Comparison of ENCODE assay signal across 9 mouse cellular contexts in the genomic region with DNA sequence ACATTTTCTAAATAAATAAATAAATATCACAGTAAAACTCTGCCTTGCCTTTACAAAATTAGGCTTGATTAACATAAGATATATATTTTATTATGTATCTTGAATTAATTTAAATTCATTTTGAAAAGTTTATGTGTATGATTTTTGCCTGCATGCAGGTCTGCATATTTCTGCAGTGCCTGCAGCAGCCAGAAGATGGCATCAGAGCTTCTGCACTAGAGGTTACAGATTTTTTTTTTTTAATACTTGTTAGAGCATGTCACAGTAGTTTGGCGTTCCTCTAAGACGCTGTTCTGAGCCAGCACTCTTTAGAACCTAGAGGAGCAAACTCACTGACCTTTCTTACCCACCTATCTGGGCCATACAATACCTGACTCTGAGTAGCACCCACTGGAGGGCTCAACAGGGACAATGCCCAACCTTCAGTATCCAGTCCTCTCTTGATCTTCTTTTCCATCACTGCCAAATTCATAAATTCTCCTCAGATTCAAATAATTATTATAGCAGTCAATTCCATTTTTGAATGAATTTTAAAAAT. TPM values are rescaled to one million over a fixed set of nuclear protein-coding genes. Genes with fewer than 3 reads are reported as not detected.
DNase-seq lines count a peak whose midpoint lies in the region; ATAC-seq and TF ChIP-seq lines count a peak whose summit lies in the region.
"Had no signal": no experiment of that assay in that cellular context is flagged by ENCODE, and none has a peak within 500 bp of the region (broad histone marks: within the 10 kb centered on the region; RNA-seq: fewer than 3 reads in every experiment).

No protein-coding gene starts in this region.

- ATAC-seq in midbrain, embryonic 11.5 days (ENCODE audit: low FRiP score) = peak; percentile 50; the same call in 1 of the 2 replicates
- ATAC-seq in midbrain, embryonic 16.5 days = no peak; the same call in 1 of the 2 replicates
- ATAC-seq in liver, postnatal 0 days = no peak
- ATAC-seq in stomach, postnatal 0 days (ENCODE audit: low FRiP score, low TSS enrichment) = no peak

- H3K4me3 ChIP-seq in midbrain, embryonic 11.5 days (ENCODE audit: low read depth, low read length) = no peak overlapping the region
- no peak overlapping the region for H3K4me3 ChIP-seq in midbrain, embryonic 16.5 days (ENCODE audit: low read depth, low read length)
- no peak overlapping the region for H3K4me3 ChIP-seq in kidney, adult 2 months (ENCODE audit: insufficient read depth, low read depth, low read length)
- H3K4me3 ChIP-seq in liver, postnatal 0 days (ENCODE audit: low read depth, low read length) = no peak overlapping the region
- H3K4me3 ChIP-seq in stomach, postnatal 0 days (ENCODE audit: low read depth, low read length) = no peak overlapping the region
- H3K4me3 ChIP-seq: midbrain, embryonic 12.5 days had no signal

- no peak overlapping the region for H3K27ac ChIP-seq in midbrain, embryonic 11.5 days (ENCODE audit: low read depth, low read length)
- no peak overlapping the region for H3K27ac ChIP-seq in midbrain, embryonic 16.5 days (ENCODE audit: low read length)
- no peak overlapping the region for H3K27ac ChIP-seq in kidney, adult 2 months (ENCODE audit: insufficient read depth, low read depth, low read length)
- H3K27ac ChIP-seq in liver, postnatal 0 days (ENCODE audit: low read depth) = no peak overlapping the region
- H3K27ac ChIP-seq in stomach, postnatal 0 days (replicated peaks) = no peak overlapping the region
- H3K27ac ChIP-seq: midbrain, embryonic 12.5 days had no signal

- H3K27me3 ChIP-seq in midbrain, embryonic 11.5 days (ENCODE audit: control insufficient read depth, insufficient read depth, low read length) = no peaks in the 10 kb centered on the region
- no peaks in the 10 kb centered on the region for H3K27me3 ChIP-seq in midbrain, embryonic 16.5 days (ENCODE audit: control insufficient read depth, insufficient read depth, low read depth, low read length)
- H3K27me3 ChIP-seq in kidney, adult 2 months (replicated peaks; ENCODE audit: control insufficient read depth, insufficient read depth, low read length) = no peaks in the 10 kb centered on the region
- no peaks in the 10 kb centered on the region for H3K27me3 ChIP-seq in liver, postnatal 0 days (ENCODE audit: insufficient read depth, low read length)
- H3K27me3 ChIP-seq in stomach, postnatal 0 days (ENCODE audit: control insufficient read depth, insufficient read depth, low read length) = no peaks in the 10 kb centered on the region
- H3K27me3 ChIP-seq: midbrain, embryonic 12.5 days had no signal

- H3K9ac ChIP-seq in midbrain, embryonic 11.5 days (ENCODE audit: low read length) = no peak overlapping the region
- H3K9ac ChIP-seq in midbrain, embryonic 16.5 days (ENCODE audit: low read depth, low read length) = no peak overlapping the region
- H3K9ac ChIP-seq in liver, postnatal 0 days (replicated peaks) = no peak overlapping the region
- no peak overlapping the region for H3K9ac ChIP-seq in stomach, postnatal 0 days (ENCODE audit: low read length)
- H3K9ac ChIP-seq: midbrain, embryonic 12.5 days had no signal

- TF ChIP-seq POLR2A in kidney, adult 2 months (IDR thresholded peaks at IDR 0.05; ENCODE audit: low read depth, low read length) = no peak

- 32% methylated on average over 2 of the region's 2 CpGs for WGBS in midbrain, embryonic 11.5 days
- 21% methylated on average over 2 of the region's 2 CpGs for WGBS in midbrain, embryonic 16.5 days
- whole genome bisulfite sequencing in kidney, adult 2 months = 7% methylated on average over 2 of the region's 2 CpGs
- WGBS in liver, postnatal 0 days (ENCODE audit: insufficient replicate concordance) = 27% methylated on average over 2 of the region's 2 CpGs
- WGBS in stomach, postnatal 0 days = 4% methylated on average over 2 of the region's 2 CpGs

- H3K9me3 ChIP-seq in midbrain, embryonic 11.5 days (ENCODE audit: control insufficient read depth, low read length) = no peaks in the 10 kb centered on the region
- no peaks in the 10 kb centered on the region for H3K9me3 ChIP-seq in midbrain, embryonic 16.5 days (replicated peaks; ENCODE audit: control insufficient read depth, low read length, poor library complexity, severe bottlenecking)
- no peaks in the 10 kb centered on the region for H3K9me3 ChIP-seq in liver, postnatal 0 days (ENCODE audit: low read length)
- no peaks in the 10 kb centered on the region for H3K9me3 ChIP-seq in stomach, postnatal 0 days (ENCODE audit: control insufficient read depth, low read length)
- H3K9me3 ChIP-seq: midbrain, embryonic 12.5 days had no signal

- no peaks in the 10 kb centered on the region for H3K4me1 ChIP-seq in midbrain, embryonic 11.5 days (ENCODE audit: control insufficient read depth, insufficient read depth, low read length)
- H3K4me1 ChIP-seq in midbrain, embryonic 16.5 days (ENCODE audit: control insufficient read depth, insufficient read depth, low read length) = no peaks in the 10 kb centered on the region
- no peaks in the 10 kb centered on the region for H3K4me1 ChIP-seq in kidney, adult 2 months (ENCODE audit: control insufficient read depth, insufficient read depth, low read length)
- no peaks in the 10 kb centered on the region for H3K4me1 ChIP-seq in liver, postnatal 0 days (ENCODE audit: insufficient read depth)
- H3K4me1 ChIP-seq in stomach, postnatal 0 days (replicated peaks; ENCODE audit: control insufficient read depth, insufficient read depth) = no peaks in the 10 kb centered on the region
- H3K4me1 ChIP-seq: midbrain, embryonic 12.5 days had no signal

- TF ChIP-seq CTCF in kidney, adult 2 months (conservative IDR thresholded peaks at IDR 0.05; ENCODE audit: insufficient read depth, insufficient read length, low read depth, low read length) = peak; percentile 68
- TF ChIP-seq CTCF in liver, postnatal 0 days (IDR thresholded peaks at IDR 0.05; ENCODE audit: low read depth) = peak; percentile 70
- peak; percentile 82 for TF ChIP-seq CTCF in stomach, postnatal 0 days (IDR thresholded peaks at IDR 0.05; ENCODE audit: low read depth)

- DNase-seq in cerebellum, adult 18-20 months = peak; percentile 13 to 22
- DNase-seq in cerebellum, adult 9-10 months = no peak
- no peak for DNase-seq in midbrain, embryonic 11.5 days (ENCODE audit: low spot score, missing footprints)
- DNase-seq in embryo, embryonic 11.5 days (ENCODE audit: low read depth, low spot score) = peak; percentile 39
- DNase-seq in kidney, adult 2 months = peak; percentile 58
- DNase-seq in liver, postnatal 0 days = peak; percentile 48
- DNase-seq in stomach, postnatal 0 days (ENCODE audit: low spot score) = peak; percentile 69

- no peak for TF ChIP-seq EP300 in liver, postnatal 0 days (IDR thresholded peaks at IDR 0.05; ENCODE audit: low read depth)
- no peak for TF ChIP-seq EP300 in stomach, postnatal 0 days (optimal IDR thresholded peaks at IDR 0.05)

- no peaks in the 10 kb centered on the region for H3K36me3 ChIP-seq in midbrain, embryonic 11.5 days (ENCODE audit: control insufficient read depth, insufficient read depth, low read length)
- H3K36me3 ChIP-seq in midbrain, embryonic 16.5 days (ENCODE audit: control insufficient read depth, insufficient read depth, low read length) = no peaks in the 10 kb centered on the region
- no peaks in the 10 kb centered on the region for H3K36me3 ChIP-seq in kidney, adult 2 months (ENCODE audit: control insufficient read depth, insufficient read depth, low read length)
- H3K36me3 ChIP-seq in liver, postnatal 0 days (replicated peaks; ENCODE audit: insufficient read depth, low read length) = no peaks in the 10 kb centered on the region
- no peaks in the 10 kb centered on the region for H3K36me3 ChIP-seq in stomach, postnatal 0 days (ENCODE audit: control insufficient read depth, insufficient read depth, low read length)
- H3K36me3 ChIP-seq: midbrain, embryonic 12.5 days had no signal

- H3K4me2 ChIP-seq in midbrain, embryonic 11.5 days = no peak overlapping the region
- H3K4me2 ChIP-seq in midbrain, embryonic 16.5 days (ENCODE audit: low read length) = no peak overlapping the region
- H3K4me2 ChIP-seq in liver, postnatal 0 days (ENCODE audit: low read depth, low read length) = no peak overlapping the region
- H3K4me2 ChIP-seq in stomach, postnatal 0 days (replicated peaks; ENCODE audit: low read depth) = no peak overlapping the region
- H3K4me2 ChIP-seq: midbrain, embryonic 12.5 days had no signal

RNA-seq across cellular contexts. Expression of a gene that starts 8.7 kb away (rescaled TPM):
- 17.9 and 19.4 TPM in 2 replicates for polyA plus RNA-seq in midbrain, embryonic 11.5 days (2014; fragmentation: Nextera tagmentation; extraction: Ambion mirVana)
- 0.36 and 0.47 TPM in 2 replicates for polyA plus RNA-seq in midbrain, embryonic 16.5 days (2015; fragmentation: Nextera tagmentation; extraction: Ambion mirVana)
- 0.18 and 0.33 TPM in 2 replicates for polyA plus RNA-seq in kidney, adult 2 months (2012; rRNA removed)
- 0.26 TPM in 1 of 2 replicates, not detected in the other for polyA plus RNA-seq in liver, postnatal 0 days (2015; fragmentation: Nextera tagmentation; extraction: Ambion mirVana)
- polyA plus RNA-seq in stomach, postnatal 0 days (2015; fragmentation: Nextera tagmentation; extraction: Ambion mirVana) = 0.61 and 0.90 TPM in 2 replicates

Comparison
In these comparisons a context has a peak if more than half of its experiments do, and no peak if none do; other contexts are left out.
1. DNase-seq: peak in cerebellum, adult 18-20 months (2 of 2), embryo, embryonic 11.5 days (single experiment), kidney, adult 2 months (single experiment), liver, postnatal 0 days (single experiment) and stomach, postnatal 0 days (single experiment); none in cerebellum, adult 9-10 months (single experiment) and midbrain, embryonic 11.5 days (single experiment).
2. Peak in every context shown above with its lines, with median percentiles within 50 percentile points of each other: CTCF ChIP-seq.